Mouse (Mus musculus) MEL (cell line): ENCODE results near the gene Tmem92. TPM values are rescaled to one million over a fixed set of nuclear protein-coding genes. Genes with fewer than 3 reads are reported as not detected.

Experiments
- DNase-seq: peaks from one replicate; pipeline ENCODE4 v3.0.0; 2011; ENCODE audit warnings: low read depth, low spot score
- H3K27ac ChIP-seq: 2 replicates; pipeline ENCODE4 v1.5.1; 2012; ENCODE audit warnings: low read depth, mild to moderate bottlenecking, control low read depth, low read length, moderate library complexity; ENCODE audit not compliant: control insufficient read depth
- H3K27me3 ChIP-seq, 2 experiments: fragments of 150-350 bp in 1 of 2; sonication (generic) in 1 of 2; 2 replicates each; pipeline ENCODE4 v1.6.1; 2012; ENCODE audit warnings: low read length in 2 of 2, mild to moderate bottlenecking in 2 of 2, improper control_type of control experiment in 1 of 2, moderate library complexity in 1 of 2; ENCODE audit not compliant: insufficient read depth in 2 of 2, control insufficient read depth in 1 of 2
- H3K36me3 ChIP-seq, 2 experiments: 2 replicates each; pipeline ENCODE4 v1.6.1; 2012 to 2014; ENCODE audit warnings: low read length in 2 of 2, improper control_type of control experiment in 1 of 2, inconsistent platforms in 1 of 2, mild to moderate bottlenecking in 1 of 2; ENCODE audit not compliant: insufficient read depth in 2 of 2, control insufficient read depth in 1 of 2
- H3K4me1 ChIP-seq, 2 experiments: fragments of 150-350 bp in 1 of 2; sonication (generic) in 1 of 2; 2 replicates each; pipeline ENCODE4 v1.6.1; 2012; ENCODE audit warnings: low read length in 2 of 2, improper control_type of control experiment in 1 of 2, mild to moderate bottlenecking in 1 of 2; ENCODE audit not compliant: insufficient read depth in 2 of 2, control insufficient read depth in 1 of 2
- H3K4me3 ChIP-seq, 2 experiments: fragments of 150-350 bp in 1 of 2; sonication (generic) in 1 of 2; 2 replicates each; pipeline ENCODE4 v1.5.1; 2012; ENCODE audit warnings: low read depth in 2 of 2, low read length in 2 of 2, mild to moderate bottlenecking in 2 of 2, moderate library complexity in 2 of 2, control low read depth in 1 of 2, improper control_type of control experiment in 1 of 2; ENCODE audit not compliant: control insufficient read depth in 1 of 2, insufficient read depth in 1 of 2
- H3K79me2 ChIP-seq: 2 replicates; pipeline ENCODE4 v1.6.1; 2012; ENCODE audit warnings: mild to moderate bottlenecking, low read length, moderate library complexity; ENCODE audit not compliant: control insufficient read depth, poor library complexity, insufficient read depth
- H3K9ac ChIP-seq: 2 replicates; pipeline ENCODE4 v1.6.1; 2012; ENCODE audit warnings: low read depth, mild to moderate bottlenecking, control low read depth, low read length, moderate library complexity; ENCODE audit not compliant: control insufficient read depth, poor library complexity, severe bottlenecking
- H3K9me3 ChIP-seq: fragments of 150-350 bp; sonication (generic); replicated peaks from 2 replicates; pipeline ENCODE4 v1.6.1; 2012; ENCODE audit warnings: mild to moderate bottlenecking, low read length, improper control_type of control experiment, moderate library complexity; ENCODE audit not compliant: insufficient read depth
- CTCF ChIP-seq, 3 experiments: IDR thresholded peaks in 2 of 3; conservative IDR thresholded peaks in 1 of 3; 2 replicates each; pipeline ENCODE4 v1.5.1; 2011 to 2012; ENCODE audit warnings: low read length in 3 of 3, low read depth in 2 of 3, mild to moderate bottlenecking in 2 of 3, improper control_type of control experiment in 1 of 3, inconsistent platforms in 1 of 3, mixed read lengths in 1 of 3, moderate library complexity in 1 of 3; ENCODE audit not compliant: control insufficient read depth in 1 of 3, insufficient read depth in 1 of 3, poor library complexity in 1 of 3, severe bottlenecking in 1 of 3
- ELF1 ChIP-seq: IDR thresholded peaks from 2 replicates; pipeline ENCODE4 v1.6.1; 2014; ENCODE audit warnings: low read depth, mild to moderate bottlenecking, inconsistent platforms, low read length, improper control_type of control experiment, moderate library complexity
- ETS1 ChIP-seq: IDR thresholded peaks from 2 replicates; pipeline ENCODE4 v1.6.1; 2012; ENCODE audit warnings: low read depth, mild to moderate bottlenecking, inconsistent platforms, low read length, improper control_type of control experiment, moderate library complexity
- HCFC1 ChIP-seq: IDR thresholded peaks from 2 replicates; pipeline ENCODE4 v1.6.1; 2012; ENCODE audit warnings: low read depth, mild to moderate bottlenecking, inconsistent platforms, low read length, improper control_type of control experiment, moderate library complexity
- KAT2A ChIP-seq: conservative IDR thresholded peaks from 2 replicates; pipeline ENCODE4 v1.6.1; 2012; ENCODE audit warnings: low read depth, low read length, improper control_type of control experiment, inconsistent platforms
- MAFK ChIP-seq: IDR thresholded peaks from 2 replicates; pipeline ENCODE4 v1.6.1; 2011; ENCODE audit warnings: low read depth, mild to moderate bottlenecking, low read length, improper control_type of control experiment, borderline replicate concordance
- MAZ ChIP-seq: IDR thresholded peaks from 2 replicates; pipeline ENCODE4 v1.6.1; 2012; ENCODE audit warnings: low read depth, mild to moderate bottlenecking, inconsistent platforms, low read length, improper control_type of control experiment
- MYC ChIP-seq: IDR thresholded peaks from 2 replicates; pipeline ENCODE4 v1.6.1; 2011; ENCODE audit warnings: low read depth, mild to moderate bottlenecking, low read length, improper control_type of control experiment, moderate library complexity
- NELFE ChIP-seq: IDR thresholded peaks from 2 replicates; pipeline ENCODE4 v1.6.1; 2011; ENCODE audit warnings: low read depth, low read length, improper control_type of control experiment
- NRF1 ChIP-seq: IDR thresholded peaks from 2 replicates; pipeline ENCODE4 v1.6.1; 2014; ENCODE audit warnings: low read depth, mild to moderate bottlenecking, inconsistent platforms, low read length, improper control_type of control experiment, moderate library complexity; ENCODE audit not compliant: poor library complexity, insufficient read depth, severe bottlenecking
- POLR2AphosphoS2 ChIP-seq: IDR thresholded peaks from 2 replicates; pipeline ENCODE4 v1.6.1; 2011; ENCODE audit warnings: low read length, improper control_type of control experiment
- RAD21 ChIP-seq: IDR thresholded peaks from 2 replicates; pipeline ENCODE4 v1.6.1; 2011; ENCODE audit warnings: mild to moderate bottlenecking, low read depth, low read length, improper control_type of control experiment
- SIN3A ChIP-seq: IDR thresholded peaks from 2 replicates; pipeline ENCODE4 v1.6.1; 2012; ENCODE audit warnings: low read length, improper control_type of control experiment, inconsistent platforms
- TAL1 ChIP-seq: IDR thresholded peaks from 2 replicates; pipeline ENCODE4 v1.6.1; 2012; ENCODE audit warnings: mild to moderate bottlenecking, inconsistent platforms, low read length, moderate library complexity, mixed read lengths
- USF2 ChIP-seq, 2 experiments: IDR thresholded peaks; 2 replicates each; pipeline ENCODE4 v1.6.1; 2011 to 2012; ENCODE audit warnings: improper control_type of control experiment in 2 of 2, low read length in 2 of 2, borderline replicate concordance in 1 of 2, inconsistent platforms in 1 of 2, low read depth in 1 of 2, mild to moderate bottlenecking in 1 of 2; ENCODE audit not compliant: insufficient read depth in 1 of 2
- ZC3H11A ChIP-seq: IDR thresholded peaks from 2 replicates; pipeline ENCODE4 v1.6.1; 2012; ENCODE audit warnings: low read depth, mild to moderate bottlenecking, inconsistent platforms, low read length, improper control_type of control experiment
- ZKSCAN1 ChIP-seq: IDR thresholded peaks from 2 replicates; pipeline ENCODE4 v1.6.1; 2012; ENCODE audit warnings: low read depth, mild to moderate bottlenecking, inconsistent platforms, low read length, improper control_type of control experiment, moderate library complexity
- polyA plus RNA-seq, 2 experiments: library from polyadenylated mRNA; stranded (reverse) in 1 of 2; unstranded in 1 of 2; fragments of >175 nt in 1 of 2; fragments of >200 nt in 1 of 2; gene quantifications; 2 replicates each; pipeline versions ENCODE4 v1.2.1 to v1.2.4; 2012; ENCODE audit warnings: low replicate concordance in 2 of 2, low read depth in 1 of 2; ENCODE audit not compliant: insufficient read length in 2 of 2, insufficient read depth in 1 of 2, missing spikeins in 1 of 2
- total RNA-seq: library from RNA; depleted of rRNA; stranded (reverse); fragments of 300-350 nt; gene quantifications from 2 replicates; pipeline ENCODE4 v1.2.3, GENCODE M21; 2012

Tmem92 gene
- total and polyA plus RNA-seq, 3 experiments = not detected

DNA sequence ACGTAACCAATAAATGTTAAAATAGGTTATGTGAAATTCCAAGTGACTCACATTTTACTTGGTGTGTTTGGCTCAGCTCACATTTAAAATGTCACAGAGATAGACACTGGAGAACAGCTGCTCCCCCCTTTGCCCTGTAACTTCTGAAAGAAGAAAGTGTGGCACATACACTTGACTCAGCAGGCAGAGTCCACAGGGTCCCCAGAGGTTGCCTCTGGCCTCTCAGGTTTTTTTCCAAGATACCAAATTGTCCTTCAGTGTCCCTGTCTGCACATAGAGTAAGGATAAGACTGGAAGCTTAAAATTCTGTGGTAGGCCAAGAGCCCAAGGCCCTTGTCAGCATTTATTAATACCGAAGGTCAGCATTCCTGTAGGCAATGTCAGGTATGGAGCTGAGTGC is 15.3 kb downstream of the Tmem92 start:
- no peak overlapping the region for H3K27ac ChIP-seq

GRCm38 (mm10) chr11:94762775-94763174 is 19.7 kb downstream of the Tmem92 start:
- Histone ChIP-seq H3K4me3 (no peak overlapping the region), H3K9ac (no peak overlapping the region), H3K4me1 (no peaks in the 10 kb centered on the region), H3K9me3 (no peaks in the 10 kb centered on the region), H3K79me2 (no peaks in the 10 kb centered on the region), H3K27ac (no peak overlapping the region), H3K27me3 (peaks cover 10% of the 10 kb centered on the region in 2 experiments), H3K36me3 (no peaks in the 10 kb centered on the region)
- TF ChIP-seq HCFC1 = no peak
- no peak for TF ChIP-seq ZKSCAN1
- no peak for TF ChIP-seq KAT2A
- TF ChIP-seq CTCF (IDR thresholded peaks at IDR 0.05 in 2 of 3, conservative IDR thresholded peaks at IDR 0.05 in 1 of 3; ENCODE audit: control insufficient read depth in 1 of 3, insufficient read depth in 1 of 3, low read depth in 2 of 3, low read length in 3 of 3, poor library complexity in 1 of 3, severe bottlenecking in 1 of 3) = peak in 2 of 3 experiments; percentile 8 to 28; a peak in 2 of 6 replicates
- no peak for TF ChIP-seq RAD21
- DNase-seq = no peak

More for the DNA sequence above, 15.3 kb downstream of the Tmem92 start:
- DNase-seq = no peak
- H3K79me2 ChIP-seq = no peaks in the 10 kb centered on the region
- H3K27me3 ChIP-seq = peaks cover 3 to 5% of the 10 kb centered on the region in 2 experiments
- H3K9me3 ChIP-seq = no peaks in the 10 kb centered on the region
- no peak overlapping the region for H3K4me3 ChIP-seq
- no peak overlapping the region for H3K9ac ChIP-seq
- H3K4me1 ChIP-seq = no peaks in the 10 kb centered on the region
- TF ChIP-seq ZKSCAN1 (no peak), ELF1 (no peak), POLR2AphosphoS2 (no peak), NELFE (no peak), TAL1 (no peak), NRF1 (no peak), MYC (no peak), ZC3H11A (no peak), ETS1 (no peak), SIN3A (no peak), MAFK (no peak), MAZ (no peak), USF2 (IDR thresholded peaks at IDR 0.05; ENCODE audit: borderline replicate concordance in 1 of 2, insufficient read depth in 1 of 2, low read depth in 1 of 2, low read length in 2 of 2) (no peak)
- no peaks in the 10 kb centered on the region for H3K36me3 ChIP-seq
